Mouse (Mus musculus) gastrocnemius, postnatal 4 days (tissue): ENCODE results near the gene Zan. TPM values are rescaled to one million over a fixed set of nuclear protein-coding genes. Genes with fewer than 3 reads are reported as not detected.

Experiments
- DNase-seq, 2 experiments: peaks; one replicate each; pipeline ENCODE4 v3.0.0; 2021 to 2022; ENCODE audit warnings: low spot score in 2 of 2, mixed read lengths in 2 of 2
- long read RNA-seq, 2 experiments: library from polyadenylated mRNA; stranded (forward); transcript quantifications; one replicate each; pipeline ENCODE4 v2.0.0; 2021
- total RNA-seq, 2 experiments: library from RNA; stranded (reverse); gene quantifications; 2 replicates each; pipeline ENCODE4 v1.2.3; 2021

Zan gene
- under 1 TPM; 0.18 to 0.56 TPM for total RNA-seq
- long read RNA-seq, experiment 1, partial matches to known transcripts = 0 of 1 reads
- long read RNA-seq, experiment 1, other reads (novel, unspliced or antisense) = 1 of 1 reads
- long read RNA-seq, experiment 2 = 0 reads

GRCm38 (mm10) chr5:137476964-137477363 is at the start of gene Zan:
TSS of gene Zan (minus strand) at chr5:137477064.
- no peak for DNase-seq

GRCm38 (mm10) chr5:137526192-137526936 is 49.5 kb upstream of the Zan start:
- peak in 1 of 2 experiments; percentile 23 for DNase-seq

GRCm38 (mm10) chr5:137525511-137525910 is 48.6 kb upstream of the Zan start:
- DNase-seq = peak in 1 of 2 experiments; percentile 26

- DNase-seq = peak in 1 of 2 experiments; percentile 15
Observed at GRCm38 (mm10) chr5:137524671-137525070, 47.8 kb upstream of the Zan start.

GRCm38 (mm10) chr5:137524251-137524515 is 47.3 kb upstream of the Zan start:
- DNase-seq = peak in 1 of 2 experiments; percentile 28

- peak in 1 of 2 experiments; percentile 15 for DNase-seq
Observed at GRCm38 (mm10) chr5:137523396-137524250, 46.8 kb upstream of the Zan start.

GRCm38 (mm10) chr5:137522711-137523110 is 45.8 kb upstream of the Zan start:
- no peak for DNase-seq

GRCm38 (mm10) chr5:137521861-137522260 is 45.0 kb upstream of the Zan start:
- no peak for DNase-seq

GRCm38 (mm10) chr5:137519691-137520550 is 43.1 kb upstream of the Zan start:
- no peak for DNase-seq

GRCm38 (mm10) chr5:137518436-137518835 is 41.6 kb upstream of the Zan start, which contains the start of gene Gigyf1:
TSS of gene Gigyf1 (plus strand) at chr5:137518548.
- DNase-seq = no peak

GRCm38 (mm10) chr5:137514811-137515210 is 37.9 kb upstream of the Zan start:
- no peak for DNase-seq

GRCm38 (mm10) chr5:137513951-137514721 is 37.3 kb upstream of the Zan start:
- no peak for DNase-seq

GRCm38 (mm10) chr5:137512847-137513794 is 36.3 kb upstream of the Zan start:
- DNase-seq = no peak

- no peak for DNase-seq
Observed at GRCm38 (mm10) chr5:137511706-137512105, 34.8 kb upstream of the Zan start.

- no peak for DNase-seq
Observed at GRCm38 (mm10) chr5:137510573-137511390, 33.9 kb upstream of the Zan start.

GRCm38 (mm10) chr5:137510014-137510501 is 33.2 kb upstream of the Zan start:
- DNase-seq = peak; percentile 75 to 86

- no peak for DNase-seq
Observed at GRCm38 (mm10) chr5:137504041-137504440, 27.2 kb upstream of the Zan start.

GRCm38 (mm10) chr5:137502667-137503110 is 25.8 kb upstream of the Zan start:
- peak; percentile 69 to 87 for DNase-seq
